Mouse (Mus musculus): ENCODE results near the gene Atp6v1g1.

GRCm38 (mm10) chr4:63585216-63585615 is 40.6 kb downstream of the Atp6v1g1 start:
- TF ChIP-seq POLR2A (IDR thresholded peaks at IDR 0.05; ENCODE audit: insufficient read depth, low read depth, low read length): no peak
- TF ChIP-seq CTCF (IDR thresholded peaks at IDR 0.05; ENCODE audit: insufficient read depth, low read depth, low read length): no peak

Data from olfactory bulb, adult 2 months (tissue).